Mouse (Mus musculus): ENCODE data around the gene Kpnb1. TPM values are rescaled to one million over a fixed set of nuclear protein-coding genes. Genes with fewer than 3 reads are reported as not detected.

Gene Kpnb1
- polyA plus RNA-seq (2014; fragmentation: Nextera tagmentation; extraction: Ambion mirVana), result 111 and 116 TPM in 2 replicates

DNA sequence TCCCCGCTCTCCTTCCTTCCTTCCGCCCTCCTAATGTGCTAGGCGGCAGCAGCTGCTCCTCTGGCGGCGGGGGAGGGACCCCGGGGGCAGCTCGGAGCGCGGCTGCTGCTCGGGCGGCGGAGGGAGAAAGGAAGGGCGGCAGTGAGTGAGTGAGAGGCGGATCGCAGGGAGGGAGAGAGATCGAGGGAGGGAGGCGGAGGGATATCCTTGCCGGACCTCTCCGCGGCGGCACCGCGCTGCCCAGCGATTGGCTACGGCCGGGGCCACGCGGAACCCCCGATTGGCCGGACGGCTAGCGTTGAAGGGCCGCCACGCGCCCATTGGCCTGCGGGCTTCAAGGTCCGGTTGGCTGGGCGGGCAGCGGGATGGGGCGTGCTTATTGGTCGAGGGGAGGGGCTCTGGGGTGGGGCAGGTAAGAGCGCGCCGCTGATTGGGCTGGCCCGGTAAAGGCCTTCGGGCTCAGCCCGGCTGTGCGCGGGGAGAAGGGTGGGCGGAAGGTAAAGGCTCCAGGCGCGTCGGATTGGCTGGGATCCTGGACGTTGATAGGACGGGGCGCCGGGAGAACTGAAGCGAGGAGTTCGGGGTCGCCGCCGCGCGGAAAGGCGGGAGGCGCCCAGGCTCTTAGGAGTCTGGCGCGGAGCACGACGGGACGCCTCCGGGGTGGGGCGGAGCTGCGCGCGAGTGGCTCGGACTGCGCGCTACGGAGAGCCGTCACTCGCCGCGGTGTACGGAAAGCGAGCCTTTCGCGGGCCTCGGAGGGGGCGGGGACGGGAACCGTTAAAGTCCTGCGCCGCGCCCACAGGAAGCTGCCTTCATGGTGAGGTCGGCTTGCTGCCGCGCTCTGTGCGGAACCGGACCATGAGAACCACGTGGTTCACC, at the start of gene Kpnb1:
TSS of gene Kpnb1 (minus strand) at position 118 of the 879 bp plus-strand sequence.
- Histone ChIP-seq H3K9me3 (ENCODE audit: control insufficient read depth, low read length) (no peaks in the 10 kb centered on the region), H3K27ac (ENCODE audit: low read depth, low read length) (peak within 1 kb of the TSS; percentile 96), H3K9ac (ENCODE audit: low read length) (peak within 1 kb of the TSS; percentile 96), H3K36me3 (ENCODE audit: control insufficient read depth, insufficient read depth, low read length) (peaks cover 17% of the 10 kb centered on the region), H3K4me1 (ENCODE audit: control insufficient read depth, insufficient read depth, low read length) (peaks cover 28% of the 10 kb centered on the region), H3K4me2 (peak within 1 kb of the TSS; percentile 88), H3K27me3 (ENCODE audit: control insufficient read depth, insufficient read depth, low read length) (no peaks in the 10 kb centered on the region), H3K4me3 (ENCODE audit: low read depth, low read length) (peak within 1 kb of the TSS; percentile 95)
- DNase-seq (ENCODE audit: low spot score, missing footprints) (peak; percentile 99), ATAC-seq (ENCODE audit: low FRiP score) (peak; percentile 96)
- under 1% methylated on average over 95 of the region's 101 CpGs for WGBS

DNA sequence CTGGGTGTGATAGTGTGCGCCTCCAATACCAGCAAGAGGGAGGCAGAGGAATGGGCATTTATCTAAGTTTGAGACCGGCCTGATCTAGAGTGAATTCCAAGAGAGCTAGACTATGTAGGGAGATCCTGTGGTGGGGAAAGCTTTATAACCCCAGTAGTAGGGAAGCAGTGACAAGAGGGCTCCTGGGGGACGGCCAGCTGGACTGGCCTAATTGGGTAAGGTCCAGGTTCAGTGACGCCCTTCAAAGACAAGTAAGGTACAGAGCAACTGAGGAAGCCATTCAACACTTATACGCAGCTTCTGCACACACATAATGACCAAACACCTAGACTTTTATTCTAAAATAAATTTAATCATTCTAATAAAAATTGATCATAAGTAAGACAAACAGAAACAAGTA, 44.8 kb upstream of the Kpnb1 start:
- Histone ChIP-seq H3K4me1 (ENCODE audit: control insufficient read depth, insufficient read depth, low read length) (no peaks in the 10 kb centered on the region), H3K9ac (ENCODE audit: low read length) (no peak overlapping the region), H3K27ac (ENCODE audit: low read depth, low read length) (no peak overlapping the region), H3K9me3 (ENCODE audit: control insufficient read depth, low read length) (no peaks in the 10 kb centered on the region), H3K4me3 (ENCODE audit: low read depth, low read length) (no peak overlapping the region), H3K27me3 (ENCODE audit: control insufficient read depth, insufficient read depth, low read length) (no peaks in the 10 kb centered on the region), H3K4me2 (no peak overlapping the region), H3K36me3 (ENCODE audit: control insufficient read depth, insufficient read depth, low read length) (peaks cover 16% of the 10 kb centered on the region)
- DNase-seq (ENCODE audit: low spot score, missing footprints) (no peak), ATAC-seq (ENCODE audit: low FRiP score) (no peak)
- WGBS, result 93% methylated on average over 5 of the region's 5 CpGs

- no peak overlapping the region for H3K9ac ChIP-seq (ENCODE audit: low read length)
- H3K9me3 ChIP-seq (ENCODE audit: control insufficient read depth, low read length), result no peaks in the 10 kb centered on the region
- peaks cover 17% of the 10 kb centered on the region for H3K36me3 ChIP-seq (ENCODE audit: control insufficient read depth, insufficient read depth, low read length)
- no peak overlapping the region for H3K27ac ChIP-seq (ENCODE audit: low read depth, low read length)
- H3K4me1 ChIP-seq (ENCODE audit: control insufficient read depth, insufficient read depth, low read length), result no peaks in the 10 kb centered on the region
- no peak for ATAC-seq (ENCODE audit: low FRiP score)
- no peak overlapping the region for H3K4me2 ChIP-seq
- H3K4me3 ChIP-seq (ENCODE audit: low read depth, low read length), result no peak overlapping the region
- no peaks in the 10 kb centered on the region for H3K27me3 ChIP-seq (ENCODE audit: control insufficient read depth, insufficient read depth, low read length)
- WGBS, result 93% methylated on average over 2 of the region's 2 CpGs
- DNase-seq (ENCODE audit: low spot score, missing footprints), result peak; percentile 75
These were observed 41.7 kb upstream of the Kpnb1 start for GRCm38 (mm10) chr11:97229396-97229795.

DNA sequence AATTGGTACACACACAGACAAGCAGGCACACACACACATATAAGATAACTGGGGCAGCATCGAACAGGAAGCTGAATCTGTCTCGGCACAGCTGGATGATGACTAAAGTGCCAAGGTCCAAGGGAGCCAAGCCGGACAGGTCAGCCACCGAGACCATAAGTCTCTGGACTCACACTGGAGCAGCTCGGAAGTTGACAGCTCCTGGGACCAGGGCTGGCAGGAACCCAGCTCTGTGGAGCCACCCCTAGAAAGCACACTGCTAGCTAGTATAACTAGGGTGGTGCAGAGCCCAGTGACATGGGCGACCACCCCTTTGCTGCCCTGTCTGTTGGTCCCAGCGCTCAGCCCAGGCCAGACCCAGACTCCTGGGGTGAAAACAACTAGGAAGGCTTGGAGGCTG, 41.3 kb upstream of the Kpnb1 start:
- Histone ChIP-seq H3K27ac (ENCODE audit: low read depth, low read length) (no peak overlapping the region), H3K9ac (ENCODE audit: low read length) (no peak overlapping the region), H3K4me2 (no peak overlapping the region), H3K4me3 (ENCODE audit: low read depth, low read length) (no peak overlapping the region), H3K4me1 (ENCODE audit: control insufficient read depth, insufficient read depth, low read length) (no peaks in the 10 kb centered on the region), H3K27me3 (ENCODE audit: control insufficient read depth, insufficient read depth, low read length) (no peaks in the 10 kb centered on the region), H3K9me3 (ENCODE audit: control insufficient read depth, low read length) (no peaks in the 10 kb centered on the region), H3K36me3 (ENCODE audit: control insufficient read depth, insufficient read depth, low read length) (peaks cover 17% of the 10 kb centered on the region)
- DNase-seq (ENCODE audit: low spot score, missing footprints) (peak; percentile 39), ATAC-seq (ENCODE audit: low FRiP score) (no peak)
- WGBS, result 93% methylated on average over 7 of the region's 7 CpGs

DNA sequence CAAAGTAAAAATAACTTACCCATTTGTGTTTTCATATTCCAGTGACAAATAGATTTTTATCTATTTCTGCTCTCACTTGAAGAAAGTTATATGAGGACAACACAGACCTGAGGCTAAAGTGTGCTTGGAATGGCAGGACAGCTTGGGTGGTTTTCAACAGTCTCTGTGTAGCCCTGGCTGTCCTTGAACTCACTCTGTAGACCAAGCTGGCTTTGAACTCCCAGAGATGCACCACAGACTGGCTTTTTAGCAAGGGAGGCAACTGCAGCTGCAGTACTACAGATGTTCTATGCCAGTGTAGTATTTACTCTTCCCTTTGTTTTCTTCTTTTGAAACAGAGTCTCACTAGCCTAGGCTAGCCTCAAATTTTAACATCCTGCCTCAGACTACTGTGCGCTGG, 38.5 kb upstream of the Kpnb1 start:
- H3K4me3 ChIP-seq (ENCODE audit: low read depth, low read length), result no peak overlapping the region
- H3K36me3 ChIP-seq (ENCODE audit: control insufficient read depth, insufficient read depth, low read length), result peaks cover 19% of the 10 kb centered on the region
- DNase-seq (ENCODE audit: low spot score, missing footprints) (peak; percentile 80), ATAC-seq (ENCODE audit: low FRiP score) (no peak)
- no peaks in the 10 kb centered on the region for H3K9me3 ChIP-seq (ENCODE audit: control insufficient read depth, low read length)
- no peaks in the 10 kb centered on the region for H3K4me1 ChIP-seq (ENCODE audit: control insufficient read depth, insufficient read depth, low read length)
- no peaks in the 10 kb centered on the region for H3K27me3 ChIP-seq (ENCODE audit: control insufficient read depth, insufficient read depth, low read length)
- no peak overlapping the region for H3K9ac ChIP-seq (ENCODE audit: low read length)
- WGBS, result 96% methylated on average over 1 of the region's 1 CpGs
- no peak overlapping the region for H3K27ac ChIP-seq (ENCODE audit: low read depth, low read length)
- H3K4me2 ChIP-seq, result no peak overlapping the region

GRCm38 (mm10) chr11:97223485-97223884, 35.8 kb upstream of the Kpnb1 start:
- no peak overlapping the region for H3K27ac ChIP-seq (ENCODE audit: low read depth, low read length)
- DNase-seq (ENCODE audit: low spot score, missing footprints) (no peak), ATAC-seq (ENCODE audit: low FRiP score) (no peak)
- H3K4me1 ChIP-seq (ENCODE audit: control insufficient read depth, insufficient read depth, low read length), result no peaks in the 10 kb centered on the region
- no peak overlapping the region for H3K4me3 ChIP-seq (ENCODE audit: low read depth, low read length)
- no peaks in the 10 kb centered on the region for H3K9me3 ChIP-seq (ENCODE audit: control insufficient read depth, low read length)
- peaks cover 14% of the 10 kb centered on the region for H3K36me3 ChIP-seq (ENCODE audit: control insufficient read depth, insufficient read depth, low read length)
- no peaks in the 10 kb centered on the region for H3K27me3 ChIP-seq (ENCODE audit: control insufficient read depth, insufficient read depth, low read length)
- WGBS, result 51% methylated on average over 3 of the region's 3 CpGs
- H3K4me2 ChIP-seq, result no peak overlapping the region
- H3K9ac ChIP-seq (ENCODE audit: low read length), result no peak overlapping the region

GRCm38 (mm10) chr11:97221611-97222010, 33.9 kb upstream of the Kpnb1 start:
- Histone ChIP-seq H3K27me3 (ENCODE audit: control insufficient read depth, insufficient read depth, low read length) (no peaks in the 10 kb centered on the region), H3K9ac (ENCODE audit: low read length) (no peak overlapping the region), H3K27ac (ENCODE audit: low read depth, low read length) (no peak overlapping the region), H3K36me3 (ENCODE audit: control insufficient read depth, insufficient read depth, low read length) (peaks cover 22% of the 10 kb centered on the region), H3K4me2 (no peak overlapping the region), H3K4me1 (ENCODE audit: control insufficient read depth, insufficient read depth, low read length) (no peaks in the 10 kb centered on the region), H3K4me3 (ENCODE audit: low read depth, low read length) (no peak overlapping the region), H3K9me3 (ENCODE audit: control insufficient read depth, low read length) (no peaks in the 10 kb centered on the region)
- ATAC-seq (ENCODE audit: low FRiP score) (no peak), DNase-seq (ENCODE audit: low spot score, missing footprints) (peak; percentile 61)
- WGBS, result 97% methylated on average over 2 of the region's 2 CpGs

DNA sequence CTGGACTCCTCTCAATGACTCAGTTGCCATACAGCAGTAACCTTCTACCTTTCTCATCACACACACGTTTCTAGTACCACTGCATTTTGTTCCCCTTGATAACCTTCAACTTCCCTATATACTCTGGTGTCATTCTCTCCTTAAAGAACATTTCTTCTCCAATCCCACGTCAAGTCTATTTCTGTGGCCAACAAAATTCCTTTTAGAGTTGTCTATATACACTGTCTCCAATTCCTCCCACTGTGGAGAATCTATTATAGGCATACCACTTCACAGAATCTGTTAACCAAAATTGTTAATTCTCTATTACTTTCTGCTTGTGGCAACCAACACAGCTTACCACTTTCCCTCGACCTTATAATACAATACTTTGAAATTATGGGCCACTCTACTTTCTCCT, 32.5 kb upstream of the Kpnb1 start:
- Histone ChIP-seq H3K4me2 (no peak overlapping the region), H3K4me3 (ENCODE audit: low read depth, low read length) (no peak overlapping the region), H3K4me1 (ENCODE audit: control insufficient read depth, insufficient read depth, low read length) (no peaks in the 10 kb centered on the region), H3K27ac (ENCODE audit: low read depth, low read length) (no peak overlapping the region), H3K27me3 (ENCODE audit: control insufficient read depth, insufficient read depth, low read length) (no peaks in the 10 kb centered on the region), H3K9ac (ENCODE audit: low read length) (no peak overlapping the region), H3K9me3 (ENCODE audit: control insufficient read depth, low read length) (no peaks in the 10 kb centered on the region), H3K36me3 (ENCODE audit: control insufficient read depth, insufficient read depth, low read length) (peaks cover 26% of the 10 kb centered on the region)
- 82% methylated on average over 3 of the region's 3 CpGs for WGBS
- DNase-seq (ENCODE audit: low spot score, missing footprints) (no peak), ATAC-seq (ENCODE audit: low FRiP score) (no peak)

DNA sequence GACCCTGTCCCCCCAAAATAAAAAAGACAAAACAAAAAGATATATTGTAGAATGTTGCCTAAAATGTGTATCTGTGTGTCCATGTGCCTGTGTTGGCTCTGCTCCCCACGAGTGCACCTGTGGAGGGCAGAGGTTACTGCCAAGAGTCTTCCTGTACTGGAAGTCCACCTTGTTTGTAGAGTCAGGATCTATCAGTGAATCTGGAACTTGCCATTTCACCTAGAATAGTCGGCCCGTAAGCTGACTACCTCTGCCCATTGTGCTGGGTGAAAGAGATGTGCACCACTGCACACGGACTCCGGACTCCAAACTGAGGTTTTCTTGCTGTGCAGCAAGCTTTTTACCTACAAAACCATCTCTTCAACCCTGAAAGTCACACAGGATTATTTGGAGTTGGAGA, 26.7 kb upstream of the Kpnb1 start:
- peak; percentile 81 for DNase-seq (ENCODE audit: low spot score, missing footprints)
- no peak for ATAC-seq (ENCODE audit: low FRiP score)
- no peaks in the 10 kb centered on the region for H3K4me1 ChIP-seq (ENCODE audit: control insufficient read depth, insufficient read depth, low read length)
- H3K27me3 ChIP-seq (ENCODE audit: control insufficient read depth, insufficient read depth, low read length), result no peaks in the 10 kb centered on the region
- H3K4me2 ChIP-seq, result no peak overlapping the region
- H3K9me3 ChIP-seq (ENCODE audit: control insufficient read depth, low read length), result no peaks in the 10 kb centered on the region
- H3K36me3 ChIP-seq (ENCODE audit: control insufficient read depth, insufficient read depth, low read length), result peaks cover 43% of the 10 kb centered on the region
- no peak overlapping the region for H3K27ac ChIP-seq (ENCODE audit: low read depth, low read length)
- H3K4me3 ChIP-seq (ENCODE audit: low read depth, low read length), result no peak overlapping the region
- H3K9ac ChIP-seq (ENCODE audit: low read length), result no peak overlapping the region
- WGBS, result 92% methylated on average over 5 of the region's 5 CpGs
